Mouse (Mus musculus) lung, postnatal 0 days (tissue): ENCODE results near the gene Atp1a4.

Experiments used
- CTCF ChIP-seq: IDR thresholded peaks from 2 replicates; pipeline ENCODE4 v1.5.1; 2016; ENCODE audit warnings: antibody characterized with exemption, mild to moderate bottlenecking
- EP300 ChIP-seq: IDR thresholded peaks from 2 replicates; pipeline ENCODE4 v1.6.1; 2016; ENCODE audit warnings: antibody characterized with exemption, mild to moderate bottlenecking, control low read depth

GRCm38 (mm10) chr1:172205741-172206087 lies 52.5 kb downstream of the Atp1a4 start:
- TF ChIP-seq EP300 (no peak), CTCF (no peak)
